Mouse (Mus musculus): ENCODE measurements around the gene Rgs10.
A peak's percentile ranks its signal among the peaks of the same experiment; 100 is the strongest.

Rgs10 gene

DNA sequence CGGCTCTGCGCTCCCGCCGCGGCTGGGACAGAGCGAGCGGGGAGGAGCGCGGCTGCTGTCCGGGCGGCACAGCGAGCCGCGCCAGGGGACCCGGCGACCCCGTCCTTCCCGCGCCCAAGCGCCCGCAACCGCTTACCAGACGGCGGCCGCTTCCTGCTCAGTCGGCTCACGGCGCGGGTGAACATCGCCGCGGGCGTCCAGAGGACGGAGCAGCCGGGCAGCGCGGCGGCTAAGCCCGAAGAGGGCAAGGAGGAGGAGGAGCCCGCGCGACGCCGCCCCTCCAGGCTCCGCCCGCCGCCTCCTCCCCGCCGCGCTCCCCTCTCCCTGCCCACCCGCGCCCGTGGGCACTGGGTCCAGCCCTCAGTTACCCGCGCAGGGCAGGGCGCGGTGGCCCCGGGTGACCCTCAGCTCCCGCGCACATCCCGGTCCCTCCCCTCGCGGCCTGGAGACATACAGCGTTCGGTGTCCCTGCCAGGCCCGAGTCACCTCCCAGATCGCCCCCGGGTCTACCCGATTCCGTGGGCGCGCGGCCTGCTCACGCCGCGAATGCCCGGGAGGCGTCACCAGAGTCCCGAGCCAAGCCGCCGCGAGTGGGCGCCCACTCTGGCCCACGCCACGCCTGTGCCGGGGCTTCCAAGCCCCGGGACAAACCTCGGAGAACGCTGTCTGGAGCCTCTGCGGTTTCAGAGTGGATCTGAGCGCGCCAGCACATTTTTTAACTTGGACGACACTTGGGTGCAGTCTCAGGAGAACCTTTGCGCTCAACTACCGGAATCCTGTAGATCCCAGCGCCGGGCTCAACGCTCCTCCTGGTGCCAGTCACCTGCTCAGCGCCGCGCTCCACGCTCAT is at the start of gene Rgs10:
Rgs10 (minus strand) TSS at position 829 of the 850 bp plus-strand sequence.
- DNase-seq (ENCODE audit: low spot score in 2 of 2) = peak; percentile 71 to 87

DNA sequence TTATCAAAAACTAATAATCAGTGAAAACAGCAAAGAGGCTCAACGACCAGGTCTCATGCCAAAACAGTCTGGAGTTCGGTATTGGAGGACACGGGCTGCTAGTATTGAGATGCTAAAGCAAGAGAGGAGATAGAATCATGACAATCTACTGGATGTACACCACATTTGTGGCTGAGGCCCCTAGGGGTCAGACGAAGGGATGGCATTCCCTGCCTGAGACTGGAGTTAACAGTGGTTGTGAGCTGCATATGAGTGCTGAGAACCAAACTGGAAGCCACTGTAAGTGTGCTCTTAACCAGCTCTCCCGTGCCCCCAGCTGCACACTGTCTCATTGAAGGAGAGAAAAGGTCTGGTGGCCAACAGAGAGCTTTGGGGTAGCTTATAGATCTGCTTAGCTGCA is 43.8 kb upstream of the Rgs10 start:
- DNase-seq (ENCODE audit: low spot score in 2 of 2) = no peak

DNA sequence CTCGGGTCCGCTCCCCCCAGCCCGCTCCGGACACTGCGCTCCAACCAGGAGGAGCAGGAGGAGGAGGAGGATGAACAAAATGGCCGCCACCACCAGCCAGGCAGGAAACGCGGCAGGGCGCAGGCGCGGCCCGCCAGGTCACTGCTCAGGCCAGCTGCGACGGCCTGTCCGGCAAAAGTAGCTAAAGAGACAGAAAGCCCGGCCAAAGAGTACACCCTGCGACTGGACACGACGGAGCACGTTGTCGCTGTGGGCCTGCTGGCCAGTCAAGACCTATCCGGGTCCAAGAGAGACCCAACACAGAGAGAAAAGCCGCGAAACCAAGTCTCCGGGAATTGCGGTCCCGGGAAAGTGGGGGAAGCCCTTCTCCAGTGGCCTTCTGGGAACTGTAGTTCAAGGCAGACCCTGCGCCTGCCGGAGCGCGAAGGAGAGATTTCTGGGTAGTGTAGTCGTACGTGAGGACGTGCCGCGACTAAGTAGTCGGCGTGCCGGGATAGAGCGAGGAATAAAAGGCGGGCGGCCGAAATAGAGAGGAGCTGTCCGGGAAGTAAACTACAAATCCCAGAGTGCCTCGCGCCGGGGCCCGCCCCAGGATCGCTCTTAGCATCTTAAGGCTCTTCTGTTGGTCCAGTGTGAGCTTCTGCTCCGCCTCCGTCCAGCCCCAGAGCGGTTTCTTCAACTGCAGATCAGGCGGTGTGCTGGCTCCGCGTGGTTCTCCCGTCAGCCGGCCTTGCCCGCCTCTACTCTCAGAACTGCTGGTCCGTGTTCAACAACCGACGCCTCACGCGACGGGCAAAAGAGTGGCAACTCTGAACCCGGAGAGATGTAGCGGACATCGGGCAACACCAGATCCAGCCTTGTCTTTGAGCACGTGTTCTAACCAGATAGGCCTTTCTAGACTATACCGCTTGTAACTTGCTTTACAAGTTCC is 43.0 kb upstream of the Rgs10 start, which contains the start of gene Tial1:
Tial1 (minus strand) TSS at position 433 of the 931 bp plus-strand sequence.
- peak; percentile 95 to 96 for DNase-seq (ENCODE audit: low spot score in 2 of 2)

DNA sequence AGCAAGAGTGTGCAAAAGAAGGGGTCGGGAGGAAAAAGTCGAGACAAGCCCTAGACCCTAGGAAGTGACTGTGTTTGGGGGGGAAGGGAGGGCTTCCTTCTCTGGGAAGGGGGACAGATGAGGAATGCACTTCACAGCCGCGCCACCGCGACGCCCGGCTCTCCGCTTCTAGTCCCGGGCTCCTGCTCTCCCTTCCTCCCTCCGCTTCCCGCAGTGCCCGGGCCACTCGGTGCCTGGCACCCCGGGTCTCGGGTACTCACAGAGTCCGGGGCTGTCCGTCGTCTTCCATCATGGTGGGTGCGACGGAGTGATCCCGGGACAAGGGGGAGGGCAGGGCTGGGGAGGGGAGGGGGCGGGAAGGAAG is 42.3 kb upstream of the Rgs10 start:
- no peak for DNase-seq (ENCODE audit: low spot score in 2 of 2)

DNA sequence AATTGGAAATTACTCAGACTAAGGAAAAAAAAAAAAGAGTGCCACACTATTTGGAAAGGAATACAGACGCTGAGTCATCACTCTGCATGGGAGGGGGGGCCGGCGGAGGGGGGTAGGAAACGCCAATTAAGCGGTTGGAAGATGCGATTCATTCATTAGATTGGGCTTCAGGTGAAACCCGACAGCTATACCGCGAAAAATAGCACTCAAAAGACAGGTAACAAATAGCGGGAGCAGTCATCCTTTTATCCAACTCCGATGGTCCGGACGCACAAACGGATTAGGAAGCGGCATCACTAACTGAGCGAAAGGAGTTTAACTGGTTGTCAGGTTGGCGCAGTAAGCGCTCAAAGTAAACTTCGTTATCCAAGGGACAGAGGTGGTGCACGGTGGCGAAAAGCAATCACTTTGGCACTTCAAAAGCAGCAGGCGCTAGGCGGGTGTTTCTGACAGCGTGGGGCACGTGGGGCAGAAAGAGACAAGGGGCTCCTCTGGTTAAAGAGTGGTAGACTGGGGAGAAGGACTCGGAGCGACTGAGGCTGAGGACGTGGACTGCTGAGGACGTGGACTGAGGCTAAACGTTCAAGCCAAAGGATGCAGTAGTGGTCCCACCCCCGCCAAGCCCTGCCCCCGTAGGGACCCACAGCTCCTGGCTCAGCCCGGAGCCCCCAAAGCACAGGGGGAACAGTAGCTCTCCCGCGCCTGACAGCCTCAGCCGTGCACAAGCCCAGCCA is 41.7 kb upstream of the Rgs10 start:
- DNase-seq (ENCODE audit: low spot score in 2 of 2) = peak; percentile 56 to 85

DNA sequence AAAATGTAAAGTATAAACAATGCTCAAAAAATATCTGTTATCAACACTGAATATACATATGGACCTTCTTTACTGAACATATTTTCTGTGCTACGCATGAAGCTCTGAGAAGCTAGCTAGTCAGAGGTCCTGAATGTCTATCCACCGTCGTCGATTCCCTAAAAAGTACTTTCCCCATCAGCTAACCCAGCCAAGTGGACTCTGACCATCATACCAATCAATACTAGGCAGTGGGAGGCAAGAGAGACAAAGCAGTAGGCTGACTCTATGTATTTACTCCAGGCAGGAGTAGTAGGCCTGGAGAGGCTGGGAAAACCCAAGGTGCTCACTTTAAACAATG is 41.2 kb upstream of the Rgs10 start:
- DNase-seq (ENCODE audit: low spot score in 2 of 2) = no peak

DNA sequence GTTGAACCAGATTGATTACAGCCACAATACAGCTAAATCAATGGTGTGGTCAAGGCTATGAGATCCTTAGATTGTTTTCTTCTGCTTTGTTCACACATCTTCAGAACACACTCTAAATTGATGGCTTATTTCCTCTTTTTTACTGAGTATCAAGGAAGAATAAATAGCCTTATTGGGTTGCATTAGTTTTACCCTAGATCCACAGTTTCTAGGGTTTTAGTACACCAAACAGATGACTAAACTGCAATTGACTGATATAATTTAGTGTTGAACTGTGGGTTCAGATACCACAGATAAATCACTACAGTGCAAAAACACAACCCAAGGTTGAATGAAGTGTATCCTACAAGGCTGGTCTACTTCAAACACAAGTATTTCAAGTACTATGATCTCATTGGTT is 39.5 kb upstream of the Rgs10 start:
- no peak for DNase-seq (ENCODE audit: low spot score in 2 of 2)

DNA sequence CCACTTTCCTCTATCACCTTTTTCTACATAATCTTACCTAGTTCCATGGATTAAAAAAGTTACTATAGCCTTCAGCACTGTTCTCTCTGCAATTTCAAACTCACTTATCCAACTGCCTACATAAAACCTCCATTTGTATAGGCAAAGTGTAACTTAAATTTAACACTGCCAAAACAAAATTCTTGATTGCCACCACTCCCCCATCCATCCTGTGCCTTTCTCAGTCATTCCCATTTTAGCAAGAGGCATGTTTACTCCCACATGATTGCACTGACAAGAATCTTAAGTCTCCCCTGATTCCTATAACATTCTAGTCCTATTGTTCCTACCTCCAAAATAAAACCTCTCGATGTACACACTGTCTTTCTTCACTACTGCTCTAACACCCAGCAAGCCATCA is 34.2 kb upstream of the Rgs10 start:
- no peak for DNase-seq (ENCODE audit: low spot score in 2 of 2)

DNA sequence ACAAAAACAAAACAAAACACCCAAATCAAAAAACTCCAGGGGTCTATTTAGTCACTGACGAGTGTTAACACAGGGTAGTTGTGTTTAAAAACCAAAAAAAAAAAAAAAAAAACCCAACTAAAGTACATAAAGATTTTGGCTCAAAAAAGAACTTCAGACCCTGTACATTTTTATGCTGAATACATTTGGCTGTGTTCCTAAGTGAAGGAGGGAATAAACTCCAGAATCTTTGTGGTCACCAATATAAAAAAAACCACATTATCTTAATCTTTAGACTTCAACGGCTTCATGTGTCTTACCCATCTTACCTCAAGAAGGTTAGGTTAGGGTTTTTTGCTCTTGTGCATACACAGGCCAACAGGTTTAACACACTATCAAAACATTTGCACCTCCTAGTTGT is 22.0 kb upstream of the Rgs10 start:
- no peak for DNase-seq (ENCODE audit: low spot score in 2 of 2)

DNA sequence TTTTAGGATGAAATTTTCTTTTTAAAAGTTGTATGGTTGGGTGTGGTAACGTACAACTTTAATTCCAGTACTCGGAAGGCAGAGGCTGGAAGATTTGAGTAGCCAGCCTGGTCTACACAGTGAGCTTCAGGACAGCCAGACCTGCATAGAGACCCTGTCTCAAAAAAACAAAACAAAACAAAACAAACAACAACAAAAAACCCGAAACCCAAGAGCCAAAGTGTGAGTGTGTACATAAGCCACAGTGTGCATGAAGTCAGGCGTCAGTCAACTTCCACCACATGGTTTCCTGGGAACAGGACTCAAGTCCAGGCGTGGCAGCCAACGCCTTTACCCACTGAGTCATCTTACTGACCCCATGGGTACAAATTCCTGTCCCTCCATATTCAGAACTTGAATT is 20.7 kb upstream of the Rgs10 start:
- DNase-seq (ENCODE audit: low spot score in 2 of 2) = no peak

DNA sequence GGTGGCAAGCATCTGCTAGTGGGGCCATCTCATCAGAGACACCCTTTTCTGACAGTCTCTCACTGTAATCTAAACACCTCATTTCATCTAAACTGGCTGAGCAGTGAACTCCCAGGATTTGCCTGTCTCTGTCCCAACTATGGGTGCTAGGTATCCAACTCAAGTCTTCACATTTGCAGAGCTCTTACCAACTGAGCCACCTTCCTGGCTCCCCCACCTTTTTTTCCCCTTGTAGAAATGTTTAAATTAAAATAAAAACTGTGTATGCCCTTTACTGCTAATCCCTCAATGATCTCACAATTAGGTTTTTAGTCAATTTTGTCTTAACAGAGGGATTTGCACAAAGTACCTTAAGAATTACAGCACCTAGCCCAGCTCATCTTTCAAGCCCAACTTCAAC is 19.6 kb upstream of the Rgs10 start:
- DNase-seq (ENCODE audit: low spot score in 2 of 2) = no peak

DNA sequence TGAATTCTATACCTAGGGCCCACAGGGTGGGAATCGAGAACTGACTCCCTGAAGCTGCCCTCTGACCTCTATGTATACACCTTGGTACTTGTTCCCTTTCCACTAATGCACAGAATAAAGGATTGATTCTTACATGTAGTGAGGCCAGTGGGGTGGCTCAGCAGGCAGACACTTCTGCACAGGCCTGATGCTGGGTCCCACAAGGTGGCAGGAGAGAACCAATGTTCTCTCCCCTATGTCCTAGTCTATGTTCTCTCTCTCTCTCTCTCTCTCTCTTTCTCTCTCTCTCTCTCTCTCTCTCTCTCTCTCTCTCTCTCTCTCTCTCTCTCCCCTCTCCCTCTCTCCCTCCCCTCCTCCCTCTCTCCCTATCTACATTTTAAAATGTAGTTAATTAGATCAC is 14.7 kb upstream of the Rgs10 start:
- no peak for DNase-seq (ENCODE audit: low spot score in 2 of 2)

DNA sequence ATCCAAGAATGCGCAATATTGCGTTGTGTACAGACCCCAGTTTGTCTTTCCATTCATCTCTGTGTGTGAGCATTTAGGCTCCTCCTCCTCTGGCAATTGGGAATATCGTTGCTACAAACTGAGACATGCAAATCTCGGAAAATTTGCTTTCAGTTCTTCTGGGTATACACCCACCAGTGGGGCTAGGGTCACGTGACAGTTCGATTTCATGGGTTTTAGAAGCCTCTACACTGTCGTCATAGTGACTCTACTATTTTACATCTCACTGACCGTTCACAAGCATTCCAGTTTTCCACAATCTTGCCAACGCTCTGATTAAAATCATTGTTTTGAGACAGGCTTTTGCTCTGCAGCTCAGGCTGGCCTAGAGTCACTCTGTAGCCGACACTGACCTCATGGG is 14.0 kb upstream of the Rgs10 start:
- DNase-seq (ENCODE audit: low spot score in 2 of 2) = no peak

DNA sequence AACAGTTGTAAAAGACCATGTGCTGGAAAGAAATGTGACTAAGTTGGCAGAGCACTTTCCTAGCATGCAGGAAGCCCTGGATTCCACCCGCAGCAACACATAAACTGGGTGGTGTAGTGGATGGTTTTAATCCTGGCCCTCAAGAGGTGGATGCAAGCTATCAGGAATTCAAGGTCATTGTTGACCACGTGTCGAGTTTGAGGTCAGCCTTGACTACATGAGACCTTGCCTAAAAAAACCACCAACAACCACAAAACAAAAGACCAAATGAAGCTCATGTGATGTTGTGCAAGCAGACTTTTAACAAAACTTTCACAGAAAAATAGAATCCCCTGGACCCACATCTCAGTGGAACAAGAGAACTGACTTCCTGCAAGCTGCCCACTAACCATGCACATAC is 3.9 kb upstream of the Rgs10 start:
- DNase-seq (ENCODE audit: low spot score in 2 of 2) = no peak

DNA sequence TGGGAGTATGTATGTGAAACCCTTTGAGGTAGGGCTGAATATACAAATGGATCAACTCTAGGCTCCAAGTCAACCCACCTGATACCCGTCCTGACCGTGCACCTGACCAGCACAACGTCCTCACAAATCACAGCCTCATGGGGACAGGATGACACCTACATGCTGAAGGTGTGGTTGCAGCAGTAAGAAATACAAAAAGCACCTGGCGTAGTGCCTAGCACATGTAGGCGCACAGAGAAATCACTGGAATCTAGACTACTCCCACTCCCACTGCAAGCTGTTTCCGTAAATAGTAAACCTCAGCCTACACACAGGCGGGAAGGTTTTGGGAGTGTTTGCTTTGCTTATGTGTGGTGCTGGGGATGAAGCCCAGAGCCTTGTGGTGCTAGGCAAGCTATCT is 3.1 kb upstream of the Rgs10 start:
- no peak for DNase-seq (ENCODE audit: low spot score in 2 of 2)

DNA sequence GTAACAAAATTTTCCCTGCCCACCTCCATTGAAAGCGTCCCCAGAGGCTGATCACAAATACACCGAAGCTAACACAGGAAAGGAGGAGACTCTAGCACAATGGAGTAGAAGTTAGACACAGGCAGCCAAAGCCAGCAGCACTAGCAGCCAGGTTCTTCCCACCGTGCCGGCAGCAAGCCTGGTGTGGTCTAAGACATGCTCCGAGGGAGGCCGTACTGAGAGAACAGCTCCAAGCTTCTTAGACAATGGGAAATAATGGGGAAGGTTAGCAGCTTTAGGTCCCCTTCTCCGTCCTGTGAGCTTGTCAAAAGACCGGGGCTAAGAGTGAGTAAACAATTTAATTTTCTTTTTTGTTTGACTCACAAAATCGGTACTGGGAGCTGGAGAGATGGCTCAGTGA is 1.1 kb upstream of the Rgs10 start:
- DNase-seq (ENCODE audit: low spot score in 2 of 2) = no peak

DNA sequence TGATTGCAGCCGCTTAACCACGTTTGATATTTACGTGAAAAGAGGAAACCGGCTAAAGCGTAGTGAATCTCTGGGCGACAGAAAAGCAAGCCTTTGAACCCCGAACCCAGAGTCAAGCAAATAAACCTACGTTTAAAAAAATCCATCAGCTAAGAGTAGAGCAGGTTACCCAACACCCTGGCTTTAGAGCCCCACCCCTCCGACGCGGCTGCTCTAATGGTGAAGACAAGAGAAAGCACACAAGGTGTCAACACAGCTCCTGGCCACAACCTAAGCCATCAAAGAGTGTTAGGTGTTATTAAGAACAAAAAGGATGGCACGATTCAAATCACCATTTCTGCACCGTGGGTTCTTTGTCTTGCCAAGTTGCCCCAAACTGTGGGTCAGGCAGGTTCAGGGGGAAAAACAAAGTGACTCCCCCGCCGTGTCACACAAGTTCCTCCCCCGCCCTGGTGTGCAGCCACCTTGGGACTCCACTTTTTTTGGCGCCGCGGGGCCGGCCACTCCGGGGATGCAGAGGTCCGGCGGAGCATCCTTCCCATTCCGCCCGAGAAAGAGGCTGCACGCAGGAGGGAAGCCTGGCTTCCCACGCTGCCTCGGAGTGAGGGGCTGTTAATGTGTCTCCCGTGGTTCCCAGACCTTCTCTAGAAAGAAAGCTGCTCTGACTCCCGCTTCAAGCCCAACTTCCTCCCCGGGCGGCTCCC is 1.2 kb downstream of the Rgs10 start:
- DNase-seq (ENCODE audit: low spot score in 2 of 2) = peak; percentile 40 to 72

DNA sequence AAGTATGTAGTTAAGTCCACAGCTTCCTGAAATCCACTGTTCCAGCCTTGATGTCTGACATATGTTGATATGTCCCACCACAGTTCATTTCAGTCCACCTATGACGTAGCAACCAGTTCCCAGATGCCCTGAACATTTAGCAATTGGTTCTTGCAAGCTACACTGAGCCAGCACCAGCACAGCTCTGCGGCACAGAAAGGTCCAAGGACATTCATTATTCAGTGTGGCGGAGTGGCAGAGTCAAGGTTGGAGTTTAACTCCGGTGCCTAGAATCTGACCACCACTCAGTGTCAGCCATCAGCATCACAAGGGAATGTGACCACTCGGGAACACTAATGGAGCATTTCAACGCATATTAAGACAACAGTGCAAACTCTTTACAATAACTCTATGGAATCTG is 1.9 kb downstream of the Rgs10 start:
- no peak for DNase-seq (ENCODE audit: low spot score in 2 of 2)

DNA sequence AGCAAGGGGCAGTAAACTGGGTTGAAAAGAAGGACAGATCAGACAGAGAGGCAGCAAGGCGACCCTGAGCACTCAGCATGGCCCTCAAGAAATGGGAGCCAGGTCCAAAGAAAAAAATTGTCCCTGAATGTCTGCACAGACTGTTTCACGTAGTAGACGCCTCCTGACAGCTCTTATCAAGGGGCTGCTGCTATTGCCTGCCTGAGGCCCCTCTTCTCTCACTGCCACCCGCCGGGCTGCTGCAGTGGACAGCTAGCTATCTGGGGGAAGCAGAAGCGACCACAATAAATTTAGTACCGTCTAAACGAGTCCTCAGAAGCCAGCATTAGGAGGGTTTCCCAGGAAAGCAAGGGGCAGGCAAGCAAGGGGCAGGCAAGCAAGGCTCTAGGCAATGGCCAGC is 4.1 kb downstream of the Rgs10 start:
- DNase-seq (ENCODE audit: low spot score in 2 of 2) = peak in 1 of 2 experiments; percentile 68

DNA sequence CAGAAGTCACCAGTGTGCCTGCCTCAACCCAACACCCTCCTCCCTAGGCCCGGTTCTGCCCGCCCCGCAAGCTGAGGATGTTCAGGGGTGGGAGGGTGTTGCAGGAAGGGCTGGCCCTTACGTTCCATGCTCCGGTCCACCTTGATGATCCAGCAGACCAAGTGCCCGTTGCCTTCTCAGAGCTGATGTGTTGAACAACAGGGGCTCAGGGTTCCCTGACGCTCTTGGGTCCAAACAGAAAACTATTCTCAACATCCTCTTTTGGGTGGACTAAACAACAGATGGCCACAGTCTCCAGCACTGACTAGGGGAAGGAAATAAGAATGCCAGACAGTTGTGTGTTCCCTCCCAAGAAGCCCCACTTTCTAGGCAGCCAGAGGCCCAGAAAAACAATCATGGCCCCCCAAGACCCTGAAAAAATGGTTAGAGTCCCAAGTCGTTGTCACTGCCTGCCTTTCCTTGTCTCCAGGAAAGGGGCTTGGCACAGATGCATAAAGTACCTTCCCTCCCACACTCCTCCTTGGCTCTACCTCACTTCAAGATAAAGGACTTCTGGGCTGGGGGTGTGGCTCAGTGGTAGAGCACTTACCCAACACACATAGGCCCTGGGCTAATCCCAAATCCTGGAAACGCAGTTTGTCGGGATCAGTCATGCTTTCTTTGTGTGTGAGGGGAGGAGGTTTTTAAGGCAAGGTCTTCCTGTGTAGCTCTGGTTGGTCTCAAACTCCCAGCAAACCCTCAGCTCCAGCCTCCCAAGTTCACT is 6.3 kb downstream of the Rgs10 start:
- no peak for DNase-seq (ENCODE audit: low spot score in 2 of 2)

All from spleen, postnatal 4 days (tissue).